Mouse (Mus musculus) gastrocnemius, postnatal 4 days (tissue): ENCODE measurements around the gene Mdga1. TPM values are rescaled to one million over a fixed set of nuclear protein-coding genes. Genes with fewer than 3 reads are reported as not detected.

Experiments used
- DNase-seq, 2 experiments: peaks; one replicate each; pipeline ENCODE4 v3.0.0; 2021 to 2022; ENCODE audit warnings: low spot score in 2 of 2, mixed read lengths in 2 of 2
- long read RNA-seq, 2 experiments: library from polyadenylated mRNA; stranded (forward); transcript quantifications; one replicate each; pipeline ENCODE4 v2.0.0; 2021
- total RNA-seq, 2 experiments: library from RNA; stranded (reverse); gene quantifications; 2 replicates each; pipeline ENCODE4 v1.2.3; 2021

Gene Mdga1
- total RNA-seq = 10 to 100 TPM; 33.5 to 43.2 TPM
- long read RNA-seq, experiment 1, full-length matches to known transcripts = 13 of 30 reads
- long read RNA-seq, experiment 1, partial matches to known transcripts = 10 of 30 reads
- long read RNA-seq, experiment 1, other reads (novel, unspliced or antisense) = 7 of 30 reads
- long read RNA-seq, experiment 2, full-length matches to known transcripts = 26 of 47 reads
- long read RNA-seq, experiment 2, partial matches to known transcripts = 10 of 47 reads
- long read RNA-seq, experiment 2, other reads (novel, unspliced or antisense) = 11 of 47 reads

DNA sequence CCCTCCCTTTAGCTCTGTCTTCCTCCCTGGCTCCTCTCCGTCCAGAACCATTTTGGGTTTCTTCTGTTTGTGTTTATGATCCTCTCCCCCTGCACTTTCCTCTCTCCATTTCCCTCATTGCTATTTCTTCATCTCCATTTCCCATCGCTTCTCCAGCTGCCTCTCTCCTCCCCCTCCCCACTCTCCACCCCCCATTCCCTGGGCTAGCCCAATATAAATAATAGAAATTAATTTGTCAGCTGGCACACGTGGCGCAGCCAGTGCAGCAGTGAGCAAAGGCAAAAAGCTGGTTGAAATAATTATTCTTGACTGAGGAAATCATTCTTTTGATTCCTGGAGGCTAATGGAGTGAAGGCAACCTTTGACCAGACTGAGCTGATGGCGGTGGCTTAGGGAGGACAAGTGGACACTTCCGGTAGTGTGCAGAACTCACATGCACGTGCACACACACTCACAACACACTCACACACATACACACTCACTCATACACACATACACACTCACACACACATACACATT, at the start of gene Mdga1:
Mdga1 (minus strand) TSS at position 51 of the 519 bp plus-strand sequence.
- DNase-seq = no peak

DNA sequence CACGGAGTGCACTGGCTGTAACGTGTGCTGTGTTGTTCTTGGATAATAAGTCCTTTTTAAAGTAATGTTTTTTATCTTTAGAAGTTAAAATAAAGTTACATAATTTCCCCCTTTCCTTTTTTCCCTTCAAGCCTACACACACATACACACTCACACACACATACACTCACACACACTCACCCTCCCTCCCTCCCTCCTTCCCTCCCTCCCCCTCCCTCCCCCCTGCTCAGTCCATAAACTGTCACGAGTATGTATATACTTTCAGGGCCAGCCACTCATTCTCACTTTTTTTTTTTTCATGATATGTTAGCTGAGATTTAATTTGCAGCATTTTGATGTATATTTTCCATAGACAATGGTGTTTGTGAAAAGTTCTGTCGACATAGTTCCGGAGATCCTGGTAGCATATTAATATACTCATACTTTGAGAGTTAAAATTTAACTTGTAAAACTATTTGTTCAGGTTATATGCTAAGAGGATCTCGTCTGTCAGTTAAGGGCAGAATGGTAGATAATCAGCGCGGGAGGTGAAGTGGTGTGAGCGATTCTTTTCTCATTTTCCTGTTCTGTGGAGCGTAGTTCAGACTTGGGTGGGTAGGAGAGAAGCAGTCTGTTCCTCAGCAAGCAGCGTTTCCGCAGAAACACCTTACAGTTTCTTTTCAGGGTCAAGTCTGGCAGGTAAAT, 49.2 kb upstream of the Mdga1 start:
- no peak for DNase-seq

DNA sequence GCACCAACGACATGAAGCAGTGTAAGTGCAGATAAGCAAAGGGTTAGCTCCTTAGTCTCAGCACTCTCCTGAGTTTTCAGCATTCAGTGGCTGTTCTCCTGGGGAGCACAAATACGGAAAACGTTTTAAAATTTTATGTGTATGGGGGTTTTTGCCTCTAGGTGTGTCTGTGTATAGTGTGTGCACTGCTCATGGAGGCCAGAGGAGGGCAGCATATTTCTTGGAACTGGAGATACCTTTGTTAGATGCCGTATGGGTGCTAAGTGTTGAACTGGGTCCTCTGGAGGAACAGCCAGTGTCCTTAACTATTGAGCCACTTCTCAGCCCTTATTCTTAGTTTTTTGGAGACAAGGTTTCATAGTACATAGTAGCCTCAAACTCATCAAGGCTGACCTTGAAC, 44.8 kb upstream of the Mdga1 start:
- no peak for DNase-seq

DNA sequence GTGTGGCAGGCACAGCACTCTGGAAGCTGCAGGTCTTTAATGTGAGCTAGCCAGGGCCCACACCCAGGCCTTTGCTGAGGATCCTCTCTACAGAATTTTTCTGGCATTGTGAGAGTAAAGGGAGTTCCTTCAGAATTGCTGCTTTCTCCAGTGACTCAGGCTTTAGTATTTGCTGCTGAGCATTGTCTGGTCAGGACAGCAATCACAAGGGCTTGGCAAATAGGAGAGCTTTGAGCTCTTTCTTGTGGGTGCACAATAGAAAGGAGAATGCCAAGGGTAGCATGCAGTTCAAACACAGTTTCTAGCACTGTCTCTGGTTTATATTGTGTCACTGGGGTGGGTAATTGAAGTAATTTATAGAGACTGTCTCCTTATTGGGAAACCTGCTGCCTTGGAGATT, 38.5 kb upstream of the Mdga1 start:
- no peak for DNase-seq

DNA sequence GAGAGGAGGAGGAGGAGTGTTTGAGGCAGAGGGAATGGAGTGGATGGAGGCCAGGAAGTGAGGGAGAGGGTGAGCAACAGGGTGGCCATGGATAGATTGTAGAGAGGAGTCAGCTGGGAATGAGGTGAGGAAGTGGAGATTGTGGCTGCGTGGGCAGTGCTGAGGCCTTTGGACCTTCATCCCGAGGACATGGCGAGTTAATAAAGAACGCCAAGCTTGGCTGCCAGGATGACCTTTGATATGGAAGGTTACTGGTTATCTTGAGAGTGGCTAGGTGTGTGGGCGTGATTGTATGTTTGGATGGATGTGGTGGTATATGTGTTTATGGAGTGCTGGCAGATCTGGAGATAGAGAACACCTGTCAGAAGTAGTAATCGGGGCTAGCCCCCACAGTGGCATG, 38.0 kb upstream of the Mdga1 start:
- no peak for DNase-seq

DNA sequence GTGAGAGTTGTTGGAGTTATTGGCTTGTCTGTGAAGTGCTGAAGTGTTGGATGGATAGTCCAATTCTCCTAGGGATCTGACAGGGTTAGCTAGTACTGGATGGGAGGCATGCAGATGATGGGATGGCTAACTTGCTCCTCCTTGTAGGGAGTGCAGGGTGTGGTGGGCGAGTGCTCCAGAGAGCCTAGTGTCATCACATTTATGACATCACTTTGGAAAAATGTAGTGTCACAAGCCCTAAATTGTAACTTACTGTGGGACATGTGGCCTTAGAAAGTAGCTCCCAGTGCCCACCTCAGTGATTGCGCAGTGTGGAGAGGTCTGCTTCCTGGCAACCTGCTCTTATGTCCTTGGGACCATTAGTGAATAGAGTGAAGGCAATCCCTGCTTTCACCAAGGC, 37.0 kb upstream of the Mdga1 start:
- DNase-seq = no peak

DNA sequence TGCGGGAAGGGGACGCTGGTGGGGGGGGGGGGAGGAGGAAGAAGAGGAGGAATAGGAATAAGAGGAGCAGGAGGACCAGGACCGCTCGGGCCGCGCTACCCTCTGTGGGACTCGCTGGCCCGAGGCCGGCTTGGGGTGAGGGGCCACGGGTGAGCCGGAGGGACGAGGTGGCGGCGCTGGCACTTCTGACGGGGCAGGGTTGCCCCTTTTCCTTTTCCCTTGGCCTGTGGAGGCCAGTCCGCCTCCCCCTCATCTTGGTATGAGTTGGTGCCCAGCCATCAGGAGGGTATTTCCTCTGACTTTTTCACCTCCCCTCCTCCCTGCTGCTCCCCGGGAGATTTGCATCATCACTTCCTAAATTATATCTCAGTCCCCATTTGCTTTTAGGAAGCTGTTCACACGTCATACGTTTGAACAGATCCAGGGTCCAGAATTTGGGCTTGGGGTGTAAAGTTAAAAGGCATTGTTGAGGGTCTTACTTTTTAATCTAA, 35.6 kb upstream of the Mdga1 start:
- peak in 1 of 2 experiments; percentile 25 for DNase-seq

DNA sequence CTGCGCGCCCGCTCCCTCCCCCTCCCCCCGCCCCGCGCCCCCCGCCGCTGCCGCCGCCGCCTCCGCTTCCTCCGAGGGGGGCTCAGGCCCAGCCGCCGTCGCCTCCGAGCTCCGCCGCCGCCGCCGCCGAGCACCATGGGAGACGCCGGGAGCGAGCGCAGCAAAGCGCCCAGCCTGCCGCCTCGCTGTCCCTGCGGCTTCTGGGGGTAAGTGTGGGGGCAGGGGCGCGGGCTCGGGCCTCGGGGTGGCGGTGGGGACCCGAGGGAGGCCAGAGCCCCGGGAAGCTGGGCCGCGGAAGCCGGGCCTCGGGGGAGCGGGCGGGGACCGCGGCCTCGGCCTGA, 35.2 kb upstream of the Mdga1 start:
- peak in 1 of 2 experiments; percentile 19 for DNase-seq

DNA sequence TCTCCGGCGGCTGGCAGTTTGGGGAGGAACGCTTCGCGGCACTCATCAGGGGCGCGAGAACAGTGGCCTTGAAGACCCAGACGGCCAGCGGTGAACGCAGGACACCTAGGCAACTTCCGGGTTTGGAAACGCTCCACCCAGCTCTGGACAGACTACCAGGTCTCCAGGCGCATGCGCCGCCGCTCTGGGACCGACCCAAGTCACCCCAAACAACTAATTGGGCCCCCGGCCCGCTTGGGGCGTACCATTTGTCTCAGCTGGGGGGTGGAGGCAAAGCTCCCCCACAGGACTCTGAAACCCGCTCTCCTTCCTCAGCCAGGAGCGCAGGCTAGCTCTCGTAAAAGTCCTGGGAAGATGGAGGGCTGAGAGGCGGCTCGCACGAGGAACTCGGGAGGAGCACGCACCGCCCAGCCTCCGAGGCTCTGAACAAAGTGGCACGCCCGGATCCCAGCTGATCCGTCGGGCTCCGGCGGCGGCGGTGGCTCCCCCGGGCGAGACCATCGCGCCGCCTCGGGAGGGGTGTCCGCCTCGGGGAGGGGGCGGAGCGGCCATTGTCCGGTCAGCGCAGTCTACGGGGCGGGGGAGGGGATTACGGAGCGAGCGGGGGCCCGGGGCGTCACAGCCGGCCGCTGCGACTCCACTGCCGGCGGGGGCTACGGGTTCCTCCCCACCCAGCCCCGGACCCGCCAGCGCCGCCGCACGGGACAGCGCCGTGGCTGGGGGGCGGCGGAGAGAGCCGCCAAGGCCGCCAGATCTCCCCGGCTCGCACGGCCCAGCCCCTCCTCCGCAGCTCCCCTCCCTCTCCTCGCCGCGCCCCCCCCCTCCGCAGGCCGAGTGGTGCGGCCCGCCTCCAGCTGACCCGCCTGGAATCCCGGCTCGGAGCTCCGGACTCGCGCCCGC, 34.6 kb upstream of the Mdga1 start, which contains the start of gene Zfand3:
Zfand3 (plus strand) TSS at position 531 of the 900 bp plus-strand sequence.
- peak; percentile 94 to 98 for DNase-seq

DNA sequence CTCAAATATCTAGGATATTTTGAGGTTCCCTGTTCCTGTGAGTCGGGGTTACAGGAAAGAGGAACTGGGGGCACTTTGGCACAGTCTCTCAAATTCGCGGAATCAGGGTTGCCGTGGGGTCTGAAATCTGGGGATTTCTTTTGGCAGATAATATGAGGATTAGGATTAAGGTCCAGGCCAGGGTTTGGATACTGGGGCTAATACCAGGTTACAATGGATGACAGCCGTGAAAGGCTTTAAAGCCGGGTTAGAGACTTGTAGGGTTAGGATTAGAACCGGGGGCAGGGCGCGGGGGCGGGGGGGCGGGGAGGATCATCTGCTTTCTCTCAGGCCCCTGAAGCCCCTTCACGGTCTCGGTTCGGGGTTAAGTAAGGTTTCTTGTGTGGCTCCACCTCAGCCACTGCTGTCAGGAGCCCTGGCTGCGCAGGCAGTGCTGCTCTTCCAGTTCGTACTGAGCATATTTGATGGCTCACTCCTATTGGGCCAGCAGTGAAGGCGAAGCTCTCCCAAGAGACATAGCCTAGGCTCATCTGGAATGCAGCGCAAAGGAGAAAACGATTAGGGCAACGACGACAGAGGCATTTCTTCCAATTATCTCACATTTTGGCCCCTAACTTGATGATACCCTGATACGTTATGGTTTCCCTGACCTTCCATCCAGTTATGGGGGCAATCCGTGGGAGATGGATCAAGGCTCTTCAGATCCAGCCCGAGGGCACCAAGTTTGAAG, 28.8 kb upstream of the Mdga1 start:
- DNase-seq = no peak

DNA sequence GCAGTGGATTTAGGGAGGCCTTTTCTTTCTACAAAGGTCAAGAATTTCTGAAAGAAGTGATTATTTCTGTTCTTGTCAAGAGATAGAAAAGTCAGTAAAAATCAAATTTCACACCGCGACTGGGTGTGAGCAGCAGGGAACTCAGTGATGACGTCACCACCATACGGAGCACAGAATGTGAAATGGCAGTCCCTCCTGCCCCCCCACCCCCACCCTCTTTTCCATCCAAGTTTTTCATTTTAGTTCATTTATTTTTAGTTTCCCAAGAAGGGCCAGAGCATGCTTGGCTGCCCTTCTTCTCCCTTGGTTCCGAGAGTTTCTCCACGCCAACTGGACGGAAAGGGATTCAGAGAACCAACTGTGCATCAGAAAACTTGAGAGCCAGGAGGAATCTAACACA, 27.8 kb upstream of the Mdga1 start:
- no peak for DNase-seq

DNA sequence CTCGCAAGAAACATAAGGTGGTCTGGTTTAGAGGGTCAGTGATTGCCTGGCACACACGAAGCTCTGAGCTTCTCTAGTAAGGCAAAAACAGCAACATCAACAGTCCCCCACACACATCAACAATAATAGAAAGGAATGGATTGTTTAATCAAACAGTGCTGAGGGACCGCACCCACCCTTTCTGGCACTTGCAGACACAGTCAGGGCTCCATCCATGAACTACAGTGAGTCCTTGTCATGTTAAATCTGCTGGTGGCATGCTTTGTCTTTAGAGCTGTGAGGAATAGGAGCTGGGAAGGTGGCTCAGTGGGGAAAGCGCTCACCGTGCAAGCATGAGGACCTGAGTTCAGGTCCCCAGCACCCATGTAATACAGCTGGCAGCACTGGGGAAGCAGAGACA, 26.1 kb upstream of the Mdga1 start:
- DNase-seq = no peak

DNA sequence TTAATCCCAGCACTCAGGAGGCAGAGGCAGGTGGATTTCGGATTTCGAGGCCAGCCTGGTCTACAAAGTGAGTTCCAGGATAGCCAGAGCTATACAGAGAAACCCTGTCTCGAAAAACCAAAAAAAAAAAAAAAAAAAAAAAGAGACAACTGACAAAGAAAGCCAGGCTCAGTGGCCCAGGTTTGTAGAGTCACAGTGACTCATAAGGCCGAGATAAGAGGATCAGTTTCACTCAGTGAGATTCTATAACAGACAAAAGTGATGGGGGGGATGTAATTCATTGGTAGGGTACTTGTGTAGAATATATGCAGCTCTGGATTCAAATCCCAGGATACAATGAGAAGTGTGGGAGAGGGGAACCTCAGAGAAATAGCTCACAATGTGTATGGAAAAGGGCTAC, 24.6 kb upstream of the Mdga1 start:
- no peak for DNase-seq

DNA sequence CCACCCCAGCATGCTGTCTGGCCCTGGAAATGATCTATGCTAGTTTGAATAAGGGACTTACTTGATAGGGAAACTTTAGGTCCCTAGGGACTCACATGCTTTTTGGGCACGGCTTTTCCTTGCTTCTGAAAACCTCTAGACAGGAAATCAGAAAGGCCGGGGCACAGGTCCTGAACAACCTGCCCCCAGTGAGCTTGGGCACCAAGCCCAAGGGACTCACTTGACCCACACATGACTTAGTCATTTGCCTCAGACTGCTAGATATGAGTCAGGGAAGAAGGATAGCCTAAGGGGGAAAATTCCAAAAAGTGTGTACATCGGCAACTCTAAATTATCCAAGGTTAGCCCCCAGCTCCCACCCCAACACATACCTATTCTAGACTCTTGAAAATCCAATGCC, 24.1 kb upstream of the Mdga1 start:
- no peak for DNase-seq

DNA sequence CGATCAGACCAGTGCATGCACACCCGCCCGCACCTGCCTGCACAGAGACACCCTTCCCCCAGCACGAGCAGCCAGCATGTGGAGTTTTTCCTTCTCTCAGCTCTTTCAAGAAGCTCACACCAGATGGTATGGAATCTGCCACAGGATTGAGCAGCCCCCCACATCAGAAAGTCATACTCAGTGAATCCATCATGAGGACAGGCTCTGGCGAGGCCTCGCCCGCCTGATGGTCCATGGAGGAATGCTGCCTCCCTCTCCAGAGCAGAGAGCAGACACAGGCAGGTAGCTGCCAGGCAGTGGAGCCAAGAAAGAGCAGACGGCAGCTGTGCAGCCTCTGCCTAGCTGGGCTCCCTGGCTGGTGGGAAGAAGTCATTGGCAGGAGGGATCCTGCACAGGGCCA, 23.6 kb upstream of the Mdga1 start:
- no peak for DNase-seq

DNA sequence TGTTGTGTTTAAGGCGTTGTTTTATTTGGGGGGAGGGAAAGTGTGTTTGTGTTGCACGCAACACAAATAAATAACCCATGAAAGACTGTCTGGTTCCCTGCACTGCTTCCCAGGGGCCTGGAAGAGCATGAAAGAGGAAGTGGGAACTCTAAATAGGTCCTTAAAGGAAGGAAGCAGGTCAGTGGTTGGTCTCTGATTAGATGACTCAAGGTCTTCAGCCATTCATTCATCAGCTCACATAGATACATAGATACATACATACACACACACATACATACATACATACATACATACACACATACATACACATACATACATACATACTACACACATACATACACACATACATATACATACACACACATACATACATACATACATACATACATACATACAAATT, 21.0 kb upstream of the Mdga1 start:
- no peak for DNase-seq

DNA sequence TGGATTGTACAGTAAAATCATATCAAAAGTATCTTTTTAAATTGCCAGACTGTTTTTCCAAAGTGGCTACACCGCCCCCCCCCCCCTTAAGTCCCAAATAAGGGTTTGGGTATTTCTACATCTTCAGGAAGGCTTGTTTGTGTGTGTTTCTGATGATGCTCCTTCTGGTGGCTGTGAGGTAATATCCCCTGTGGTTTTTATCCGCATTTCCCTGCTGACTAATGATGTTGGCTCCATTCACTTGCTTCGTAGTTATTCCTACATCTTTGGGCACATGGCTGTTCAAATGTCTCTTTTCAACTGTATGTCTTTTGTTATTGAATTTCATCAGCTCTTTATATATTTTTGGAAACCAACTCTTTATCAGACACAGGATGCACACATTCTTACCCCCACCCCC, 20.2 kb upstream of the Mdga1 start:
- DNase-seq = no peak

DNA sequence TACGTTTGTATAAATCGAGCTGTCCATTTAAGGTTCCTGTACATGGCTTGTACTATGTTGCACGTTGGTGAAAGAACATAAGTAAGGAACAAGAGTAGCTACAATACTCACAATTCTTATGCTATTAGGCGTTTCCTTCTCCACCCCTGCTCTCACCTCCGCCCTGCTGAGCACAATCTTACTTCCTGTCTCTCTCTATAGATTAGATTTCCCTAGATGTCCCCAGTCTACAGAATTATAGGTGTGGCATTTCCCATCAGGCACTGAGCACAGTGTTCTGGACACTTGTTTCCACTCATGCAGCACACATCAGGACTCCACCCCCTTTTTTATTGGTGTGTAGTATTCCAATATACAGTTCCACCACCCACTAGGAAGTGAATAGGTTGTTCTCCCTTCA, 19.8 kb upstream of the Mdga1 start:
- no peak for DNase-seq

DNA sequence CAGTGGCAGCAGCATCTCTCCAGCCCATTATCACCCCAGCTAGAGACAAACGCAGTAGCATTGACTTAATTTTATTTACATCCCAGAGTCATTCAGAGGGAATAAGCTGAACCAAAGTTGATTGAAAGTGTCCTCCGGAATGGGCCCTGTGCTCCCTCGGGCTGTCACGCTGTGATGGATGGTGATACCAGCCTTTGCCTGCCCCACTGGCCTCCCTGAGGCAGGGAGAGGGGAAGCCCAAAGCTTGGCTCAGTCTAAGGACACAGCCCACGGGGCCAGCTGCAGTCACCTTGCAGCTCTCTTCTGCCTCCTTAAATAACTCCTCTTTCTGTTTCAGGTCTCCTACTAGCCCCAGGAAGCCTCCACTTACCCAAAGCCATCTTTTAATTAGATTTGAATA, 18.3 kb upstream of the Mdga1 start:
- DNase-seq = no peak

DNA sequence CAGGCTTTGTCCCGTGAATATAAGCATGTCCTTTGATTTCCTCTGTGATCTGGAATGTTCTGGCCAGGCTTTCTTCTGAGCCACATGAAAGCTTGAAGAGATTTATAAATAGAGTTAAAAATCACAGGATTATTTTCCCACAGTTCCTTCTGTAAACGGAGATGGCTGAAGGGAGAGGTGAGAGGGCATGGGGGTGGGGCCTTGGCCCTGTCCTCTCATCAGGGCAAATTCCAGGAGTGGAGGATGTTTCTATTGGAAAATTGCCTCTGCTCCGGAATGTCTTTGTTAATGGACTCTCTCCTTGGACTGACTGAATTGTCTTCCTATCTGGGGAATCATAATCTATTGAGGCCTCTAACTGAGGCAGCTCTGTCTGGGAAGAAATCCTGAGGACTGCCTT, 15.6 kb upstream of the Mdga1 start:
- no peak for DNase-seq

DNA sequence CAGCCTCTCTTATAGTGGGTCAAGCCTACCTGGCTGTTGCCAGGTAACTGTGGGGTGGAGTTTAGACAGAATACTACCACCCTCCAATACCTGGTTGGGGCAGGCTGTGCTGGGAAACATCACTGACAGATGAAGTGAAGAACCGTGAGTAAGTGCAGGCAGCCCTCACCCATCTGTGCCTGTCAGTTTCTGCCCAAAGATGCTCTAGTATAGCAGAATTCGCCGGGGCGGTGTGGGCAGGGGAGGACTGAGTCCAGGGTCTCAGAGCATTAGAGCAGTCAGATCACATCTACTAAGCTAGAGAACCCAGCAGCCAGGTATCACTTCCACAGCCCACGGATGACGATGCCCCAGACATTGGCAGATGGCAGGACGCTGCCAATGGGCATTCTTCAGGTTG, 15.0 kb upstream of the Mdga1 start:
- no peak for DNase-seq
